9 mouse cellular contexts compared by ENCODE assay signal in genomic region chr5:139931947-139932540, GRCm38 (mm10). TPM values are rescaled to one million over a fixed set of nuclear protein-coding genes. Genes with fewer than 3 reads are reported as not detected.
DNase-seq lines count a peak whose midpoint lies in the region; ATAC-seq and TF ChIP-seq lines count a peak whose summit lies in the region.
"Had no signal": no experiment of that assay in that cellular context is flagged by ENCODE, and none has a peak within 500 bp of the region (broad histone marks: within the 10 kb centered on the region; RNA-seq: fewer than 3 reads in every experiment).

No protein-coding gene starts in this region.

- H3K4me3 ChIP-seq in E14TG2a.4 (replicated peaks; ENCODE audit: low read length), result peak overlapping the region; percentile 46
- H3K4me3 ChIP-seq in forebrain, embryonic 16.5 days (replicated peaks; ENCODE audit: low read length), result no peak overlapping the region
- H3K4me3 ChIP-seq in midbrain, embryonic 13.5 days (replicated peaks), result no peak overlapping the region

- peaks cover 4% of the 10 kb centered on the region; the same call in 1 of the 2 replicates for H3K9me3 ChIP-seq in E14TG2a.4 (ENCODE audit: low read length)
- H3K9me3 ChIP-seq in forebrain, embryonic 16.5 days (ENCODE audit: control insufficient read depth, low read length), result no peaks in the 10 kb centered on the region
- H3K9me3 ChIP-seq in midbrain, embryonic 13.5 days, result no peaks in the 10 kb centered on the region

- ATAC-seq in frontal cortex, adult (ENCODE audit: low TSS enrichment), result peak; percentile 77
- peak; percentile 84 for ATAC-seq in forebrain, embryonic 16.5 days
- ATAC-seq in midbrain, embryonic 13.5 days, result peak; percentile 79

- peaks cover 44% of the 10 kb centered on the region for H3K4me1 ChIP-seq in E14TG2a.4 (replicated peaks; ENCODE audit: low read depth, low read length)
- H3K4me1 ChIP-seq in forebrain, embryonic 16.5 days (replicated peaks; ENCODE audit: control insufficient read depth, insufficient read depth, low read length), result peaks cover 20% of the 10 kb centered on the region
- H3K4me1 ChIP-seq in midbrain, embryonic 13.5 days (replicated peaks), result peaks cover 30% of the 10 kb centered on the region

- TF ChIP-seq CTCF in E14TG2a.4 (conservative IDR thresholded peaks at IDR 0.05; ENCODE audit: low read length), result no peak

- H3K27me3 ChIP-seq in E14TG2a.4 (ENCODE audit: insufficient read depth, low read length), result peaks cover 34% of the 10 kb centered on the region
- H3K27me3 ChIP-seq in forebrain, embryonic 16.5 days (replicated peaks; ENCODE audit: control insufficient read depth, insufficient read depth, low read length), result no peaks in the 10 kb centered on the region
- 0 out of 2 replicates have a peak, but pooled peaks cover 3% of the 10 kb centered on the region for H3K27me3 ChIP-seq in midbrain, embryonic 13.5 days

- H3K9ac ChIP-seq in forebrain, embryonic 16.5 days (replicated peaks; ENCODE audit: low read depth, low read length), result no peak overlapping the region
- H3K9ac ChIP-seq in midbrain, embryonic 13.5 days (replicated peaks), result no peak overlapping the region

- 28% methylated on average over 15 of the region's 15 CpGs for WGBS in forebrain, embryonic 16.5 days
- 24% methylated on average over 15 of the region's 15 CpGs for WGBS in midbrain, embryonic 13.5 days

- H3K4me2 ChIP-seq in forebrain, embryonic 16.5 days (ENCODE audit: low read length), result no peak overlapping the region
- peak overlapping the region; percentile 28 for H3K4me2 ChIP-seq in midbrain, embryonic 13.5 days (replicated peaks)

- no peak overlapping the region for H3K27ac ChIP-seq in forebrain, embryonic 16.5 days (ENCODE audit: low read length)
- H3K27ac ChIP-seq in midbrain, embryonic 13.5 days, result peak overlapping the region; percentile 26; the same call in 1 of the 2 replicates

- DNase-seq in frontal cortex, postnatal 14 days (ENCODE audit: low spot score in 2 of 2), result no peak
- DNase-seq in thymus, postnatal 14 days, result peak; percentile 63
- DNase-seq in natural killer cell, adult 2 months (ENCODE audit: low spot score in 2 of 2), result no peak
- DNase-seq in lung, postnatal 36 days, result no peak

- H3K36me3 ChIP-seq in E14TG2a.4 (ENCODE audit: insufficient read depth, low read length), result no peaks in the 10 kb centered on the region
- no peaks in the 10 kb centered on the region for H3K36me3 ChIP-seq in forebrain, embryonic 16.5 days (ENCODE audit: control insufficient read depth, insufficient read depth)
- no peaks in the 10 kb centered on the region for H3K36me3 ChIP-seq in midbrain, embryonic 13.5 days

RNA-seq across cellular contexts. Expression of gene Elfn1, which starts 24.3 kb away (rescaled TPM):
- polyA plus RNA-seq in forebrain, embryonic 16.5 days (2015; fragmentation: Nextera tagmentation; extraction: Ambion mirVana), result 2.4 and 3.2 TPM in 2 replicates
- polyA plus RNA-seq in midbrain, embryonic 13.5 days (2015; fragmentation: Nextera tagmentation; extraction: Ambion mirVana), result 0.80 and 1.1 TPM in 2 replicates
- polyA plus RNA-seq: heart, embryonic 14.5 days had no signal
